29 mouse cellular contexts compared by ENCODE assay signal in the genomic region with DNA sequence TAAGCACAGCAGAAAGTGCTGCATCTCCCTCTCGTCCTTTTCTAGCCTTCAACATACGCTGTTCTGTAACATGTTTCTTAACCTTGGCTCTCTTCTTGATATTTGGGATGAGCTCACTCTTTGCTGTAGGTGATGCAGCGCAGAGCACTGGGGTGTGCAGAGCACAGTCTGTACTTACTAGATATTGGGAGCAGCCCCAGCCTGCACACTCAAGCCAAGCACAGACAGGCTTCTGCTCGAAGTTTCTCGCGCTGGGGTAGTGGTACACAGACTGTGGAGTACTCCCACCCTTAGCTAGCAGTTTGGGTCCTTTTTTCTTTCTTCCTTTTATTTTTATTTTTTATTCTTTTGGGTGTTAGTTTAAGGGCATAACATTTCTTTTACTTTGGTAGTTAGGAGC. TPM values are rescaled to one million over a fixed set of nuclear protein-coding genes. Genes with fewer than 3 reads are reported as not detected.
"Had no signal": no experiment of that assay in that cellular context is flagged by ENCODE, and none has a peak within 500 bp of the region (broad histone marks: within the 10 kb centered on the region; RNA-seq: fewer than 3 reads in every experiment).

No protein-coding gene starts in this region.

- DNase-seq: gastrocnemius, postnatal 14 days; gastrocnemius, postnatal 36 days; heart, adult 18-20 months; heart, postnatal 14 days; heart, postnatal 36 days; kidney, adult 11 months; kidney, adult 2 months; kidney, adult 9 months; kidney, postnatal 14 days; kidney, postnatal 36 days; layer of hippocampus, adult 9-11 months; layer of hippocampus, postnatal 36 days; left cerebral cortex, postnatal 4 days had no signal

- H3K4me3 ChIP-seq: heart, embryonic 13.5 days; heart, embryonic 15.5 days; hindbrain, embryonic 13.5 days; hindbrain, embryonic 15.5 days; limb, embryonic 13.5 days; limb, embryonic 15.5 days; liver, embryonic 12.5 days had no signal

- H3K4me2 ChIP-seq: heart, embryonic 11.5 days; heart, embryonic 13.5 days; heart, embryonic 15.5 days; hindbrain, embryonic 13.5 days; hindbrain, embryonic 15.5 days; limb, embryonic 13.5 days; limb, embryonic 15.5 days; liver, embryonic 12.5 days had no signal

- H3K36me3 ChIP-seq: hindbrain, embryonic 13.5 days; hindbrain, embryonic 15.5 days had no signal

- ATAC-seq: hindbrain, postnatal 0 days; intestine, embryonic 16.5 days; liver, embryonic 12.5 days had no signal

- H3K9me3 ChIP-seq: heart, embryonic 13.5 days; heart, embryonic 15.5 days; hindbrain, embryonic 13.5 days; hindbrain, embryonic 15.5 days; limb, embryonic 13.5 days; limb, embryonic 15.5 days; liver, embryonic 12.5 days had no signal

- H3K9ac ChIP-seq: heart, embryonic 13.5 days; heart, embryonic 15.5 days; hindbrain, embryonic 13.5 days; hindbrain, embryonic 15.5 days; limb, embryonic 13.5 days; limb, embryonic 15.5 days; liver, embryonic 12.5 days; liver, embryonic 14.5 days had no signal

- H3K4me1 ChIP-seq: heart, embryonic 13.5 days; heart, embryonic 15.5 days; hindbrain, embryonic 13.5 days; hindbrain, embryonic 15.5 days; limb, embryonic 13.5 days; limb, embryonic 15.5 days; liver, embryonic 12.5 days had no signal

- H3K27me3 ChIP-seq: heart, embryonic 13.5 days; heart, embryonic 15.5 days; hindbrain, embryonic 13.5 days; hindbrain, embryonic 15.5 days; limb, embryonic 13.5 days; limb, embryonic 15.5 days; liver, embryonic 12.5 days had no signal

- H3K27ac ChIP-seq: heart, embryonic 13.5 days; heart, embryonic 15.5 days; hindbrain, embryonic 13.5 days; hindbrain, embryonic 15.5 days; hindbrain, postnatal 0 days; kidney, postnatal 0 days; limb, embryonic 13.5 days; limb, embryonic 15.5 days; liver, embryonic 12.5 days; liver, embryonic 14.5 days had no signal

RNA-seq across cellular contexts. Expression of gene Melk, which starts 19.8 kb away (rescaled TPM):
- total RNA-seq: gastrocnemius, adult 18-20 months; gastrocnemius, adult 8-10 months; layer of hippocampus, adult 18-20 months had no signal
- polyA plus RNA-seq: liver, adult 2 months had no signal
